Mouse (Mus musculus): ENCODE measurements at regions not wholly inside any gene's neighbourhood (a gene's known extent, or its start where the extent isn't known, plus 50 kb on each side); places are given as distances from the start of the nearest gene placed in this dataset.

- no peak for DNase-seq (ENCODE audit: low spot score)
These were observed 97.9 kb downstream of the Lipi start for GRCm38 (mm10) chr16:75487915-75488314.

- DNase-seq (ENCODE audit: low spot score) = no peak
These were observed 102.0 kb downstream of the Lipi start for GRCm38 (mm10) chr16:75483878-75484277.

- DNase-seq (ENCODE audit: low spot score) = no peak
These were observed 120.4 kb downstream of the Lipi start for GRCm38 (mm10) chr16:75465420-75465975.

GRCm38 (mm10) chr16:75462136-75462535 lies 123.7 kb downstream of the Lipi start:
- no peak for DNase-seq (ENCODE audit: low spot score)

- no peak for DNase-seq (ENCODE audit: low spot score)
These were observed 138.9 kb downstream of the Lipi start for GRCm38 (mm10) chr16:75446901-75447514.

- no peak for DNase-seq (ENCODE audit: low spot score)
These were observed 146.6 kb downstream of the Lipi start for GRCm38 (mm10) chr16:75439296-75439695.

- no peak for DNase-seq (ENCODE audit: low spot score)
These were observed 152.6 kb downstream of the Lipi start for GRCm38 (mm10) chr16:75433227-75433626.

GRCm38 (mm10) chr16:75384526-75385222 lies 201.2 kb downstream of the Lipi start:
- no peak for DNase-seq (ENCODE audit: low spot score)

GRCm38 (mm10) chr16:75381191-75381590 lies 204.7 kb downstream of the Lipi start:
- no peak for DNase-seq (ENCODE audit: low spot score)

GRCm38 (mm10) chr16:75369700-75370099 lies 216.2 kb downstream of the Lipi start:
- DNase-seq (ENCODE audit: low spot score) = no peak

GRCm38 (mm10) chr16:75366727-75367126 lies 219.1 kb downstream of the Lipi start:
- no peak for DNase-seq (ENCODE audit: low spot score)

GRCm38 (mm10) chr16:75365361-75365994 lies 220.4 kb downstream of the Lipi start:
- no peak for DNase-seq (ENCODE audit: low spot score)

- no peak for DNase-seq (ENCODE audit: low spot score)
These were observed 223.8 kb downstream of the Lipi start for GRCm38 (mm10) chr16:75362095-75362494.

GRCm38 (mm10) chr16:75360791-75361190 lies 225.1 kb downstream of the Lipi start:
- DNase-seq (ENCODE audit: low spot score) = no peak

- DNase-seq (ENCODE audit: low spot score) = no peak
These were observed 232.5 kb downstream of the Lipi start for GRCm38 (mm10) chr16:75353394-75353793.

GRCm38 (mm10) chr16:75344201-75344927 lies 241.5 kb downstream of the Lipi start:
- no peak for DNase-seq (ENCODE audit: low spot score)

GRCm38 (mm10) chr16:75343028-75343901 lies 242.6 kb downstream of the Lipi start:
- no peak for DNase-seq (ENCODE audit: low spot score)

- DNase-seq (ENCODE audit: low spot score) = no peak
These were observed 251.6 kb downstream of the Lipi start for GRCm38 (mm10) chr16:75334228-75334627.

- no peak for DNase-seq (ENCODE audit: low spot score)
These were observed 252.1 kb downstream of the Lipi start for GRCm38 (mm10) chr16:75333750-75334149.

- DNase-seq (ENCODE audit: low spot score) = no peak
These were observed 253.0 kb downstream of the Lipi start for GRCm38 (mm10) chr16:75332853-75333252.

GRCm38 (mm10) chr16:75325296-75325695 lies 260.6 kb downstream of the Lipi start:
- DNase-seq (ENCODE audit: low spot score) = no peak
